Mouse (Mus musculus) ES-E14 (cell line): ENCODE data around the gene BC024978. TPM values are rescaled to one million over a fixed set of nuclear protein-coding genes. Genes with fewer than 3 reads are reported as not detected.
A peak's percentile ranks its signal among the peaks of the same experiment; 100 is the strongest.

ENCODE experiments used
- DNase-seq: peaks from one replicate; pipeline ENCODE4 v3.0.0-alpha.2; 2013; ENCODE audit warnings: low read depth, low spot score
- H3K27ac ChIP-seq: 2 replicates; pipeline ENCODE4 v1.5.1; 2012; ENCODE audit warnings: low read depth, mild to moderate bottlenecking, low read length, moderate library complexity, mixed read lengths; ENCODE audit not compliant: poor library complexity, insufficient read depth, severe bottlenecking
- H3K36me3 ChIP-seq: 2 replicates; pipeline ENCODE4 v1.6.1; 2012; ENCODE audit warnings: mild to moderate bottlenecking, low read length, moderate library complexity, mixed read lengths; ENCODE audit not compliant: control insufficient read depth, poor library complexity, insufficient read depth, severe bottlenecking
- H3K4me1 ChIP-seq, 2 experiments: fragments of 150-350 bp in 1 of 2; sonication (generic) in 1 of 2; 2 replicates each; pipeline ENCODE4 v1.6.1; 2012; ENCODE audit warnings: low read length in 2 of 2, mild to moderate bottlenecking in 1 of 2, mixed read lengths in 1 of 2; ENCODE audit not compliant: control insufficient read depth in 2 of 2, insufficient read depth in 2 of 2, poor library complexity in 1 of 2
- H3K4me3 ChIP-seq, 2 experiments: fragments of 150-350 bp in 1 of 2; sonication (generic) in 1 of 2; 2 replicates each; pipeline ENCODE4 v1.5.1; 2012; ENCODE audit warnings: low read length in 2 of 2, low read depth in 1 of 2, mild to moderate bottlenecking in 1 of 2, mixed read lengths in 1 of 2; ENCODE audit not compliant: insufficient read depth in 1 of 2, poor library complexity in 1 of 2, severe bottlenecking in 1 of 2
- H3K9ac ChIP-seq: 2 replicates; pipeline ENCODE4 v1.6.1; 2012; ENCODE audit warnings: low read depth, mild to moderate bottlenecking, low read length, mixed read lengths; ENCODE audit not compliant: poor library complexity, insufficient read depth, severe bottlenecking
- H3K9me3 ChIP-seq: fragments of 150-350 bp; sonication (generic); 2 replicates; pipeline ENCODE4 v1.6.1; 2012; ENCODE audit warnings: low read depth, mild to moderate bottlenecking, low read length; ENCODE audit not compliant: control insufficient read depth, insufficient read depth
- CHD2 ChIP-seq: IDR thresholded peaks from 2 replicates; pipeline ENCODE4 v1.6.1; 2014; ENCODE audit warnings: mild to moderate bottlenecking, low read depth, low read length, inconsistent platforms
- HCFC1 ChIP-seq: IDR thresholded peaks from 2 replicates; pipeline ENCODE4 v1.6.1; 2012; ENCODE audit warnings: low read length, inconsistent platforms, borderline replicate concordance; ENCODE audit not compliant: insufficient read depth
- MAFK ChIP-seq: IDR thresholded peaks from 2 replicates; pipeline ENCODE4 v1.6.1; 2014; ENCODE audit warnings: mild to moderate bottlenecking, low read depth, low read length, inconsistent platforms; ENCODE audit not compliant: insufficient read depth
- ZC3H11A ChIP-seq: IDR thresholded peaks from 2 replicates; pipeline ENCODE4 v1.6.1; 2012; ENCODE audit warnings: low read depth, mild to moderate bottlenecking, inconsistent platforms, low read length, borderline replicate concordance
- ZNF384 ChIP-seq: IDR thresholded peaks from 2 replicates; pipeline ENCODE4 v1.6.1; 2012; ENCODE audit warnings: low read depth, low read length, inconsistent platforms
- in situ Hi-C, 2 experiments: fragments of 600-800 bp; cut with MboI; formaldehyde crosslinking; loops; one replicate each; pipeline ENCODE4 v1.15.1; 2025; ENCODE audit warnings: low sequenced_read_pairs in 2 of 2, inconsistent platforms in 1 of 2; ENCODE audit not compliant: unreplicated experiment in 2 of 2
- total RNA-seq: library from RNA; depleted of rRNA; stranded (reverse); fragments of 300-350 nt; gene quantifications from 2 replicates; pipeline ENCODE4 v1.2.3, GENCODE M21; 2012

Gene BC024978
- total RNA-seq, 1 experiment: 12.0 TPM

- Histone ChIP-seq H3K4me3 (peak overlapping the region; percentile 22 to 60), H3K9me3 (no peaks in the 10 kb centered on the region), H3K4me1 (peaks cover 3 to 14% of the 10 kb centered on the region in 2 experiments; a peak in 3 of 4 replicates), H3K36me3 (peaks cover 35% of the 10 kb centered on the region), H3K27ac (peak overlapping the region; percentile 54), H3K9ac (peak overlapping the region; percentile 88)
- TF ChIP-seq CHD2 (no peak), ZNF384 (no peak), ZC3H11A (no peak), MAFK (no peak), HCFC1 (no peak)
- in situ Hi-C loops: no loop called here
- no peak for DNase-seq
Measured at GRCm38 (mm10) chr7:27197634-27198033, 2.1 kb downstream of the BC024978 start.

- no peak for DNase-seq
- H3K27ac ChIP-seq: peak overlapping the region; percentile 36; the same call in 1 of the 2 replicates
- H3K9me3 ChIP-seq: no peaks in the 10 kb centered on the region
- H3K4me1 ChIP-seq: peaks cover 5 to 15% of the 10 kb centered on the region in 2 experiments
- no peak overlapping the region for H3K4me3 ChIP-seq
- H3K36me3 ChIP-seq: peaks cover 34% of the 10 kb centered on the region
- in situ Hi-C loops: no loop called here
- TF ChIP-seq HCFC1 (no peak), CHD2 (no peak), ZNF384 (no peak), ZC3H11A (no peak), MAFK (no peak)
- no peak overlapping the region for H3K9ac ChIP-seq
Measured at GRCm38 (mm10) chr7:27198355-27198754, 2.8 kb downstream of the BC024978 start.

- in situ Hi-C loops: no loop called here
- Histone ChIP-seq H3K27ac (peak overlapping the region; percentile 36; the same call in 1 of the 2 replicates), H3K36me3 (peaks cover 33% of the 10 kb centered on the region)
Measured at GRCm38 (mm10) chr7:27198779-27199178, 3.2 kb downstream of the BC024978 start.

GRCm38 (mm10) chr7:27203730-27204449, 8.3 kb downstream of the BC024978 start:
- TF ChIP-seq HCFC1 (no peak), ZC3H11A (no peak), ZNF384 (no peak), MAFK (no peak), CHD2 (no peak)
- Histone ChIP-seq H3K9ac (no peak overlapping the region), H3K4me3 (no peak overlapping the region), H3K27ac (no peak overlapping the region), H3K4me1 (peaks cover 2 to 5% of the 10 kb centered on the region in 2 experiments; a peak in 2 of 4 replicates), H3K9me3 (no peaks in the 10 kb centered on the region), H3K36me3 (peaks cover 42% of the 10 kb centered on the region)
- no peak for DNase-seq
- in situ Hi-C loops: no loop called here

More at GRCm38 (mm10) chr7:27198779-27199178, 3.2 kb downstream of the BC024978 start:
- peak overlapping the region; percentile 26; the same call in 1 of the 2 replicates for H3K9ac ChIP-seq
- H3K4me3 ChIP-seq: no peak overlapping the region
- no peaks in the 10 kb centered on the region for H3K9me3 ChIP-seq
- TF ChIP-seq HCFC1 (no peak), CHD2 (no peak), MAFK (no peak)
- DNase-seq: no peak
- peaks cover 5 to 15% of the 10 kb centered on the region in 2 experiments for H3K4me1 ChIP-seq

GRCm38 (mm10) chr7:27212626-27213025, 17.0 kb downstream of the BC024978 start:
- TF ChIP-seq ZNF384 (no peak), CHD2 (no peak), ZC3H11A (no peak), HCFC1 (no peak), MAFK (no peak)

More at GRCm38 (mm10) chr7:27212626-27213025, 17.0 kb downstream of the BC024978 start:
- H3K9me3 ChIP-seq: no peaks in the 10 kb centered on the region
- H3K27ac ChIP-seq: no peak overlapping the region
- in situ Hi-C loops: no loop called here
- no peak for DNase-seq
- peaks cover 27% of the 10 kb centered on the region for H3K36me3 ChIP-seq
- no peak overlapping the region for H3K9ac ChIP-seq
- no peaks in the 10 kb centered on the region for H3K4me1 ChIP-seq
- H3K4me3 ChIP-seq: no peak overlapping the region
